Mouse (Mus musculus): ENCODE data around the gene Tnfrsf11a.

DNA sequence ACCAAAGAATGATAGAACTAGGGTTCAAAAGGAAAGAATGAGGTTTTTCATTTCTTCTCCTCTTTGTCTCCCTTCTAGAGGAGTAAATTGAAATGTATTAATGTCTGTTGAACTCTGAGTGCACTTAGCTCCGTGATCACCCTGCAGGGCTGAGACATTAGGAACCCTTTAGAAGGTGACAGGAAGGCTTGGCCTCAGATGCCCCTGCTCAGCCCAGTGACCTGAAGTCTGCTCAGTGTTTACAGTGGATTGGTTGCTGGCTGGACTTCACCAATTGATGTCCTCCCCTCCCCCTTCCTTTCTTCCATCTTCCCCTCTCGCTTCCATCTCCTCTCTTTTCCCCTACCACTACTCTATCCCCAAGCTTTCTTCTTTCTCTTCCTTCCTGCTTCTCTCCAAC lies 63.3 kb downstream of the Tnfrsf11a start:
- no peak for TF ChIP-seq CTCF (IDR thresholded peaks at IDR 0.05; ENCODE audit: control insufficient read depth, insufficient read depth, insufficient read length)
- TF ChIP-seq USF1 (IDR thresholded peaks at IDR 0.05; ENCODE audit: low read depth), result no peak
- no peak for TF ChIP-seq MYOG (IDR thresholded peaks at IDR 0.05; ENCODE audit: control insufficient read depth, extremely low read depth, insufficient read length)
- no peak for TF ChIP-seq CEBPB (IDR thresholded peaks at IDR 0.05; ENCODE audit: low read depth)

Measured in C2C12 (cell line).